Mouse (Mus musculus): ENCODE results near the gene Tsacc. TPM values are rescaled to one million over a fixed set of nuclear protein-coding genes. Genes with fewer than 3 reads are reported as not detected.
"Not testable (repeated sequence)": the region's sequence is repeated elsewhere in the genome, so short reads cannot be mapped to it uniquely, and the experiment has no call there.

The Tsacc gene
- total RNA-seq (2021): 1 to 10 TPM; 7.4 to 7.9 TPM
- long read RNA-seq, experiment 1, partial matches to known transcripts: 0 of 2 reads
- long read RNA-seq, experiment 1, other reads (novel, unspliced or antisense): 1 of 2 reads
- long read RNA-seq, experiment 2, partial matches to known transcripts: 0 of 4 reads
- long read RNA-seq, experiment 2, other reads (novel, unspliced or antisense): 1 of 4 reads

GRCm38 (mm10) chr3:88296561-88297318 is at the start of gene Tsacc, which contains the start of gene Cct3:
Gene Tsacc (minus strand): TSS chr3:88296999.
Gene Cct3 (plus strand): TSS chr3:88297116.
- DNase-seq (ENCODE audit: low spot score): peak; percentile 98

GRCm38 (mm10) chr3:88339006-88339405 is 42.2 kb upstream of the Tsacc start:
- peak; percentile 35 for DNase-seq (ENCODE audit: low spot score)

- no peak for DNase-seq (ENCODE audit: low spot score)
Measured at GRCm38 (mm10) chr3:88338316-88338715, 41.5 kb upstream of the Tsacc start.

- DNase-seq (ENCODE audit: low spot score): no peak
Measured at GRCm38 (mm10) chr3:88337367-88338020, 40.7 kb upstream of the Tsacc start.

GRCm38 (mm10) chr3:88336058-88337013 is 39.5 kb upstream of the Tsacc start, which contains the start of the genes Tmem79 and Smg5:
Gene Tmem79 (minus strand): TSS chr3:88336148.
Gene Smg5 (plus strand): TSS chr3:88336260.
- peak; percentile 97 for DNase-seq (ENCODE audit: low spot score)

GRCm38 (mm10) chr3:88335436-88336053 is 38.7 kb upstream of the Tsacc start:
- no peak for DNase-seq (ENCODE audit: low spot score)

DNA sequence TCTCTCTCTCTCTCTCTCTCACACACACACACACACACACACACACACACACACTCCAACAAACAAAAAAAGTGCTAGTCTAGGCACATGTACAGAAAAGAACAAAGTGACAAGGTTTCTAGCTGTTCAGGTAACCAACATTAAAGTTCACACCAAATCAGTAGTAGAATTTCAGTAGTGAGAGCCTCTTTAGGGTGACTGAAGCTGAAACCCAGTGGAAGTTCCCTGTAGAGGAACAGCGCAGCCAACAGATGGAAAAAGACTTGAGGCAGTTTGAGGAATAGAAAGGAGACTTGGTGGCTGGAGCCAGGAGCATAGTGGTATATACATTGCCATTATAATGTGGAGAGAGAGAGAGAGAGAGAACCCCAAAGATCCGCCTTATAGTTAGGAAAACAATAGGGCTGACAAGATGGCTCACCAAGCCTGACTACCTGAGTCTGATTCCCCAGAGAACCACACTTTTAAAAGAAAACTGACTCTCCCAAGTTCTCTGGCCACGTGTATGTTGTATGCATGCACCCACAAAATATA is 38.2 kb upstream of the Tsacc start:
- DNase-seq (ENCODE audit: low spot score): no peak

DNA sequence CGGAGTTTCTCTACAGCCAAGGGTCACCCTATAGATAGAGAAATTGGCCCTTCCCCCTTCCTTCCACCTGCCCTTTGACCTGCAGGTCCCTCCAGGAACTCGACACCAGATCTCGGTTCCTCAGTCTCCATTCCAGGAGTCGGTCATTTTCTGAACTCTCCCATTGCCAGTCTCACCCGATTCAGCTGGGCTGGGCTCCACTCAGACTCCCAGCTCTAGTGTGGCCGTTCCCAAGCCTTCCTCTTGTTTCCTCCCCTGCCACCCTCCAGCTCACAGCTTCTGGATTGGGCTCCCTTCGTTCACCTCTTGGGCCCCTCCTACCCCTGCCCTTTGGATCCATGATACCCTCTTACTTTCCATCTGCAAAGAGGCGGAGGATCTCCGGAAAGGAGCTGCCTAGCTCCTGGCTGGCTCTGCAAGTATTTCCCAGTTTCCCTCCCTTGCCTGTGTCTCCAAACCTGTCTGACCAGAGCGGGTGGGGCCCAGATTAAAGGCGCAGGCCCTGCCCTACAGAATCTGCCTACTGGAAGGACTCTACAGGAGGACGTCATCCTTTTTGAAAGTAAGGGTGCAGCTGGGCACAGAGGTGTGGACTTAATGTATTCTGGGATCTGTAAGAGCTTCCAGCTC is 37.3 kb upstream of the Tsacc start:
- no peak for DNase-seq (ENCODE audit: low spot score)

- peak; percentile 63 for DNase-seq (ENCODE audit: low spot score)
Measured at GRCm38 (mm10) chr3:88331282-88331681, 34.5 kb upstream of the Tsacc start.

DNA sequence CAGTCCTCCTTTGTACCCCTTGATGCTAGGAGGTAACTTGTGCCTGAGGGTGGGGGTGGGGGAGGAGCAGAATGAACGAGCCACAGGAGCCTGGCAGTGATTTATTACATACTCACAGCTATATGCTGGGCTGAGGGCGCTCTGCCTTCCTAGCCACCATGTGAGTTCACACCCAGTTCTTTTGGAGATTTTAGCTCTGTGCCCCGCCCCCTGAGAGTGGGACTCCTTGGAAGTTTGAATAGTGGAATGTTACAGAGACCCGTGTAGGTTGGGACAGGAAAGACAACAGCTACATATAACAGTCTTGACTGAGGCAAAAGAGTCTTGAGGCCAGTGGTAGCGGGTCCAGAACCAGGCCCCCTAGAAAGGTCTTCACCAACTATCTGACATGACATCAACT is 32.2 kb upstream of the Tsacc start:
- DNase-seq (ENCODE audit: low spot score): no peak

- peak; percentile 67 for DNase-seq (ENCODE audit: low spot score)
Measured at GRCm38 (mm10) chr3:88324951-88325405, 28.2 kb upstream of the Tsacc start, which contains the start of gene Glmp. Gene Glmp (plus strand): TSS chr3:88325023.

DNA sequence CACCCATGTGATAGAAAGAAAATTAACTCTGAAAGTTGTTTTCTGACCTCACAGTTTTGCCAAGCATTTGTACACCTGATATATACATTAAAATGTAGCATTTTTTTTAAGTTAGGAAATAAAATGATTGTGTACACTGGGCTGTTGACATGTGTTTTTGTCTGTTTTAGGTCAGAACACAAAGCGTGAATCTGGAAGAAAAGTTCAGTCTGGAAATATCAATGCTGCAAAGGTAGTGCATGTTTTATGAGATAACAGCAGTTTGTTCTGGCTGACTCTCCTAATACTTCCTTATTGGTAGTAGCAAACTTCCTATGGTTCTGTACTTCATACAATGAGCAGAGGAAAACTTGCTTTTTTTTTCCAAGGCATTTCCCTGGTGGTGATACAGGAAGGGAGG is 2.4 kb upstream of the Tsacc start:
- no peak for DNase-seq (ENCODE audit: low spot score)

- no peak for DNase-seq (ENCODE audit: low spot score)
Measured at GRCm38 (mm10) chr3:88297321-88297851, 587 bp upstream of the Tsacc start.

GRCm38 (mm10) chr3:88296110-88296560 is 664 bp downstream of the Tsacc start:
- DNase-seq (ENCODE audit: low spot score): no peak

- DNase-seq (ENCODE audit: low spot score): not testable (repeated sequence)
Measured at GRCm38 (mm10) chr3:88295272-88295671, 1.5 kb downstream of the Tsacc start.

DNA sequence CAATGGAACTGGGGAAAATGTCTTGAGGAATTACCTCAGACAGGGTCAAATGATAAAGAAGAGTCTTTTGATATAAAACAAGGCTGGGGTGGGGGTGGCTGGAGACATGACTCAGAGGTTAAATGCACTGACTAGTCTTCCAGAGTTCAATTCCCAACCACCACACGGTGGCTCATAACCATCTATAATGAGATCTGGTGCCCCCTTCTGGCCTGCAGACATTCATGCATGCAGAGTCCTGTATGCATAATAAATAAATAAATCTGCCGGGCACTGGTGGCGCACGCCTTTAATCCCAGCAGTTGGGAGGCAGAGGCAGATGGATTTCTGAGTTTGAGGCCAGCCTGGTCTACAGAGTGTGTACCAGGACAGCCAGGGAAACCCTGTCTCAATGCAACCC is 4.8 kb downstream of the Tsacc start:
- peak; percentile 18 for DNase-seq (ENCODE audit: low spot score)

DNA sequence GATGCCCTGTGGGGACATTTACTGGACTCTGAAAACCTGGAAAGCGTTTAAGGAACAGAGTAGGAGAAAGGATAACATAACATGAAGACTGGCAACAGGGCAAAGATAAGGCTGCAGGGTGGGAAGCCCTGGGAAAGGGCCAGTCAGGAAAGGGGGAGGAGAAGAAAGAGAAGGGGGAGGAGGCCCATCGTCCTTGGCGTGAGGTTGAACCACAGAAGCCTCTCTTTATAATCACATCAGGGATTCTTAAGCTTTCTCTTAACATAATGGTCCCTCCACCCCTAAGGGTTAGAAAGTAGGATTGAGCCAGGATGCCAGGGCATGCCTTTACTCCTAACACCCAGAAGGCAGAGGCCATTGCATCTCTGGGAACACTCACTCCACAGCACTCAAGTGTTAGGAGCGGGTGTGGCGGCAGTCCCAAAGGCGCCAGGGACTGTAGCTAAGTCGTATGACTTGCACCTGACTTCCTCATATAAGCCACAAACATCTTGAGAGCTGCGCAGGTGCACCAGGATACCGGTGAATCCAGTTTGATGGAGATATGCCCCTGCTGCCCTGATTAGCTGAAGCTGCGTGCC is 8.6 kb downstream of the Tsacc start:
- DNase-seq (ENCODE audit: low spot score): not testable (repeated sequence)

DNA sequence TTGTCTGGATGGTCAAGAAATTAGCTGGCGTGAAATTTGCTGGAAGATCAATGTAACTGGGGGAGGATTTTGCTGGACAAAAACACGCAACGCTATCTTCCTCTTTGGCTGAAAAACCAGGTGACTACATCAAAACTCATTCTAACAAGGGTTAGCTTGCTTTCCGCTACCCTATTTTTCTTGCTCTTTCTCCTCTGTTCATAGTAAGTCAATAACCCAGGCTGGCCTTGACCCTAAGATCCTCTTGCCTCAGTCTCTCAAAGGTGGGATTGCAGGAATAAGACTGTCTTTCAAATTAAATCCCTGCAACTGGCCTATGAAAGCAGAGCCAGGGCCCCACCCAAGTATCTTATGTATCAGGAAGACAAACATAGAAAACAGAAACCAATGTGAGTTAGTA is 9.7 kb downstream of the Tsacc start, which contains the start of gene Gm38392:
TSS of gene Gm38392 (minus strand) at position 101 of the 400 bp plus-strand sequence.
- DNase-seq (ENCODE audit: low spot score): no peak

DNA sequence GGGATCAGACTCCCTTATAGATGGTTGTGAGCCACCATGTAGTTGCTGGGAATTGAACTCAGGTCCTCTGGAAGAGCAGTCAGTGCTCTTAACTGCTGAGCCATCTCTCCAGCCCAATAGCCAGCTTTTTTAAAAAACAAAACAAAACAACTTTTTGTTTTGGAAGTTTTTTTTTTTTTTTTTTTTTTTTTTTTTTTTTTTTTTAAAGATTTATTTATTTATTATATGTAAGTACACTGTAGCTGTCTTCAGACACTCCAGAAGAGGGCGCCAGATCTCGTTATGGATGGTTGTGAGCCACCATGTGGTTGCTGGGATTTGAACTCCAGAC is 11.3 kb downstream of the Tsacc start:
- not testable (repeated sequence) for DNase-seq (ENCODE audit: low spot score)

Measured in gastrocnemius, adult 18-20 months (tissue).